Mouse (Mus musculus) CD4-positive, CD25-positive, alpha-beta regulatory T cell, adult 4 months (primary cell): Measurements from ENCODE around the gene Ogg1. TPM values are rescaled to one million over a fixed set of nuclear protein-coding genes. Genes with fewer than 3 reads are reported as not detected.
"Not testable (repeated sequence)": the region's sequence is repeated elsewhere in the genome, so short reads cannot be mapped to it uniquely, and the experiment has no call there.

Source experiments
- ATAC-seq: one replicate; pipeline ENCODE4 v1.8.0; 2017
- polyA plus RNA-seq, 2 experiments: library from polyadenylated mRNA; unstranded; fragments of 100-300 nt; shearing (Covaris generic); gene quantifications; one replicate each; pipeline ENCODE4 v1.2.1; 2017

Gene Ogg1
- polyA plus RNA-seq, 2 experiments from 2014 or later = 15.9 to 26.2 TPM

DNA sequence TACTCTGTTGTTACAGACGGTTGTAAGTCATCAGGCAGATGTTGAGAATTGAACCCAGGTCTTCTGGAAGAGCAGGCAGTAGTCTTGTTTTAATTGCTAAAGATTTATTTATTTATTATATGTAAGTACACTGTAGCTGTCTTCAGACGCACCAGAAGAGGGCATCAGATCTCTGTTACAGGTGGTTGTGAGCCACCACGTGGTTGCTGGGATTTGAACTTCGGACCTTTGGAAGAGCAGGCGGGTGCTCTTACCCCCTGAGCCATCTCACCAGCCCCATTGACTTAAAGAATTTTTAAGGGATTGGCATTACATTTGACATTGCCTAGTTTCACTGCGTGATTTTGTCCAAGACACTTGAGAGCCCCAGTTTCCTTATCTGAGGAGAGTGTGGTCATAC, 6.0 kb downstream of the Ogg1 start:
- ATAC-seq = not testable (repeated sequence)

DNA sequence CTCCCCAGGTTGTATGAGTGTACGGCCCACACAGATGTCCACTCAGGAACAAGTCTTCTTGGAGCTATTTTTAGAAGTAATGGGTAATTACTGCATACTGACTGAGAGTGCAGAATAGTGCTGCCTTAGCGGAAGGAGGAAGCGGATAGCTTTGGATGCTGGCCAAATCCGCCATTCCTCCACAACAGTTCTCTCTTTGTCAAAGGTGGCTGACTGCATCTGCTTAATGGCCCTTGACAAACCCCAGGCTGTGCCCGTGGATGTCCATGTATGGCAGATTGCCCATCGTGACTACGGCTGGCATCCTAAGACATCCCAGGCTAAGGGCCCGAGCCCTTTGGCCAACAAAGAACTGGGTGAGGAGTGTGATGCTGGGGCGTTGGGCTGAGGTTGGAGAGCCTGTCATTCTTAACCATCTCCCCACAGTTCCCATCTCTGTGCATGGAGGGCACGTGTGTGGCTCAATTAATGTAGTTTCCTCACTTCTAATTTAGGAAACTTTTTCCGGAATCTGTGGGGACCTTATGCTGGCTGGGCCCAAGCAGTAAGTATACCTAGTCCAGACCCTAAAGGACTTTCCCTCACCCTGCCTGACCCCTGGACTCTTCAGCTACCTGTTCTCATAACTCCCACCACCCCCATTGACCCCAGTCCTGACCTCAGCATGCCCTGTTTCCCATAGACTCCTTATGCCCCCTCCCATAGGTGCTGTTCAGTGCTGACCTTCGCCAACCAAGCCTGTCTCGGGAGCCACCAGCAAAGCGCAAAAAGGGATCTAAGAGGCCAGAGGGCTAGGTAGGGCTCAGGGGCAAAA, 6.6 kb downstream of the Ogg1 start:
- no peak for ATAC-seq

DNA sequence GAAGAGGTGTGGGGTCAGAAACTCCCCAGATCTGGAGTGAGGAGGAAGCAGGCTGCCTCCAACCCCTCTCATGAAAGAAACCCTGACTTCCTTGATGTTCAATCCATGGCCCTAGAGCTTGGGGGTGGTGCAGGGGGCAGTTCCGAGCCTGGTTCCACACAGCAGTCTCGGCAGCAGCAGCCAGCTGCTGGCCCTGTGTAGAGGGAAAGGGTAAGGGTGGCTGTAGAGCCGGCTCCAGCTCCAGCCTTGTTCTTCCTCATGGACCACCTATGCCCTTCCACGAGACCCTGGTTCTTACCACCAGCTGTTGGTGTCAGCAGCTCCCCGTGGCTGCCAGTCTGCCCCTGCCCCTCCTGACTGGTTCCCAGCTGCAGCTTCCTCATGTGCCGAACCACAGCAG, 7.4 kb downstream of the Ogg1 start:
- ATAC-seq = no peak

DNA sequence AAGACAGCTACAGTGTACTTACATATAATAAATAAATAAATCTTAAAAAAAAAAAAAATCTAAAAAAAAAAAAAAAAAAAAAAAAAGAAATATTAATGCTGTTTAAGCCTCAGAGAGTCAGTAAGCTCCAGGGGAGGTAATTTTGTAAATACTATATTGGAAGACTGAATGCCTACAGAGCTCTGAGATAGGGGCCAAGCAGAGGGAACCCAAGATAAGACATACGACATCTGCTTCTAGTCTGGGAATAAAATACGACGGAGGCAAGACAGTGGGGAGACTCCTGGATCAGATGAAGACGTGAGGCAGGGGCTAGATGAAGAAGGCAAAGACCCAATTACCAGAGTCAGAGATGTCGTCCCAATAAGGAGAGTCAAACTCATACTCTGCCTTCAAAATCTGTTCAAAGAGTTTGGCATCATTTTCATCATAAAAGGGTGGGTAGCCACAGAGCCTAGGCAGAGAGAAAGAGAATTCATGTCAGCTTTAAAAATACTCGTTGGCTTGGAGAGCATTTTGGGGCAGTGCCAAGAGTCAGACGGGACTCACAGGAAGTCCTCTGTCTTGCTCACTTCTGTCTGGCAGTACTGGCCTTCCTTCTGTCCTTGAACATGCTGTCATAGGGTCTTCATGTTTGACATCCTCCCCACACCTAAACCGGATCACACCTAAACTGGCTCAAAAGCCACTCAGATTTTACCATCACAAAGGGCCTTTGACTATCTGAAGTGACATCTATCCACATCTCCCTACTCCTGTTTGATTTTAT, 10.3 kb downstream of the Ogg1 start:
- no peak for ATAC-seq

DNA sequence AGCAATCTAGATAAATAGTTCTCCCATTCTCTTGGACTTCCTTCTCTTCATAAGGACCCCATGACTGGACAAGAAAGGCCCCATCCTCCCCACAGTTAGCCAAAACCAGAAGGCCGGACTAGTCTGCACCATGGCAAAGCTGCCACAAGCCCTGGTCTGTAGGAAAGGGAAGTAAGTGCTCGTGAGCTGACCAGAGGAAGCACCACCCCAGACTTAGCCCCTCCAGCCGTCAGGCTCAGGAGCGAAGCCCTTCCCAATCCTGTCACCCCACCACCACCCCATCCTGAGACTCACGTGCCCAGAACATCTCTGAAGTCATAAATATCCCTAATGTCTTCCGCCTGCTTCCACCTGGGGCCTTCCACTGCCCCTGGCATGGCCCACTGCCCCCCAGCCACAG, 14.8 kb downstream of the Ogg1 start:
- no peak for ATAC-seq

DNA sequence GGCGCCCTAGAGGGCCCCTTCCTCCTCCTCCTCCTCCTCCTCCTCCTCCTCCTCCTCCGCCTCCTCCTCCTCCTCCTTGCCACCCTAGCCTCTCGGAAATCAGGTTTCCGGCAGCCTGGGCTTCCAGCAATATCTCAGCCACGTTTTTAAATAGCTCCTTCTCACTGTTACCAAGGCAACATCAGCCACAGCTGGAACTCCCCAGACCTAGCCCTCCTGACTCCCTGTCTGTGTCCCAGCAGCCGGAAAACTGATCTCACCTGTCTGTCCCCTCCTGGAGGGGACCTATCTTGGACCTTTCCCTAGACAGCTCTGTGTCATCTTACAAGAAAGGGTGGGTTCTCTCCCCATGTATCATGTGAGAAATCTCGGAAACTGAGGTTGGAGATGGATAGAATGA, 15.5 kb downstream of the Ogg1 start:
- ATAC-seq = no peak

DNA sequence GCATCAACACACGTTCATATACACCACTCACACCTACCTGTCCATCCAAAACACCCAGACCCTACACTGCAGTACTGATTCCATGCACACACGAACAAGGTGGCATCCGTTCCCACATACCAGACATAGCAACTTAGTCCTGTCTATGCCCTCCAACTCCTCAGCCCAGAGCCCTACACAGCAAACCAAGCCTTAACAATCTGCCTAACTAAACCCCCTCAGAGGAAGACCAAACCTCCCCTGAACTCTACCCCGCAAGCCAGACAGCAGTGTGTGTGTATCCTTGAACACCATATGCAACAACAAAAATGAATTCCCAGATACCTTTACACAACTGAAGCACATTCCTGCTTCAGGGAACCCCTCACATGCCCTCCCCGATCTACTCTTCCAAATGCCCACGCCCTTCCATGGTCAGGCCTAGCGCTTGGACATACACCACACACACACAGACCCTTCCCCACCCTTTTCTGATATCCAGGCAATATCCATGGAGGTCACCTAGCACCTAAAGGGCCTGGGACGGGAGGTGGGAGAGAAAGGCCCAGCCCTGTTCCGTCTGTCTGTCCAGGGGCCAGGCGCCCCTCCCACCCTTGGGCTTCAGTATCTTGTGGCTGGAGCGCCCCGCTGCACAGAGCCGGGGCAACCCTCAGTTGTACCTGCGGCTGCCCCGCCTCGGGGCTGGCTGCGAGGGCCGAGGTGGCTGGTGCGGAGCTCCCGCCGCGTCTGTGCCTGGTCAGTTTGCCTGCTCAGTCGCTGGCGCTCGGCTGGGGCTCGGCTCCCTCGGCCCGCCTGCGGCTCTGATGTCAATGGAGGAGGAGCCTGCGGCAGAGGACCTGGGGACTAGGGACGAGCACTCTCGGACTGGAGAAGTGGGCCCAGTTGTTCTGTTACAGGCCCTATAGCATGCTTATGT, 16.7 kb downstream of the Ogg1 start, which contains the start of gene Camk1:
Camk1 (minus strand) TSS at position 808 of the 916 bp plus-strand sequence.
- no peak for ATAC-seq

DNA sequence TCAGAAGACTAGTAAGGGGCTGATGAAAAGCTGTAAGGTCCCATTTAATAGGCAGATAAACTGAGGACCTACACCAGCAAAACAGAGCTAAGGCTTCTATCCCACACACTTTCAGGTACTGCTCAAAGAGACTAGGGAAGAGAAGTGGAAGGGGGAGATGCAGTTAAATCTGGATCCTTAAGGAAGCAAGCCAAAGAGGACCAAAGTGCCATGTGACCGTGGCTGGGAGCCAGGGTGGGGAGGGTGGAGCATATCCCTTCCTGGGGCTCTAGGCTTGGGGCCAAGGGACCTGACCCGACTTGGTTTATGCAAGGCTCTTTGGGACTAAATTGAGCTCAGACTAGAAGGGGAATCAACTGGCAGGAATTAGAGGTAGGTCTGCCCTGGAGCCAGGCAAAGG, 17.5 kb downstream of the Ogg1 start:
- ATAC-seq = no peak

DNA sequence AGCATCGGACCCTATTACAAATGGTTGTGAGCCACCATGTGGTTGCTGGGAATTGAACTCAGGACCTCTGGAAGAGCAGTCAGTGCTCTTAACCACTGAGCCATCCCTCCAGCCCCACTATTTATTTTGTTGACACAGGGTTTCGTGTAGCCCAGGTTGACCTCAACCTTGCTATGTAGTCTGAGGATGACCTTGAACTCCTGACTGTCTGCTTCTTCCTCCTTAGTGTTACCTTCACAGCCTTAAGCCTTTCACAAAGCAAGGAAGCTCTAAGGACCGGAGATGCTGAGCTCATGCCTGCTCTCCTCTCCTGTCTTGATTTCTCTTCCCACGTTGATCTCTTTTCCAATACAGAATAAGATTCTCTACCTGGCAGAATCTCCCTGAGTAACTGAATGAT, 20.1 kb downstream of the Ogg1 start:
- no peak for ATAC-seq

DNA sequence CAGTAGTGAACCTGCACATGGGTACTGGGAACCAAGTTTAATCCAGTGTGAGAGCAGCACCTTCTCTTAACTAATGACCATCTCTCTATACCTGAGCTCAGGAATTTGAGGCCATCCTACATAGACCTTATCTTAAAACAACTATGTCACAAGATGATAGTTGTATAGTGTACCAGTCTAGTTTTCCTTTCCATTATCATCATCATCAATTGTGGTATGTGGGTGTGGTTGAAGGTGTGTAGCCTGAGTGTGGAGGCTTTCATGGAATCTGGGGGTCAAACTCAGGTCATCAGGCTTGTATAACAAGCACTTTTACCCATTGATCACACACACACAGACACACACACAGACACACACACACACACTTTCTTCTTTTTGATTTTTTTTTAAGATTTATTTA, 23.8 kb downstream of the Ogg1 start:
- no peak for ATAC-seq

DNA sequence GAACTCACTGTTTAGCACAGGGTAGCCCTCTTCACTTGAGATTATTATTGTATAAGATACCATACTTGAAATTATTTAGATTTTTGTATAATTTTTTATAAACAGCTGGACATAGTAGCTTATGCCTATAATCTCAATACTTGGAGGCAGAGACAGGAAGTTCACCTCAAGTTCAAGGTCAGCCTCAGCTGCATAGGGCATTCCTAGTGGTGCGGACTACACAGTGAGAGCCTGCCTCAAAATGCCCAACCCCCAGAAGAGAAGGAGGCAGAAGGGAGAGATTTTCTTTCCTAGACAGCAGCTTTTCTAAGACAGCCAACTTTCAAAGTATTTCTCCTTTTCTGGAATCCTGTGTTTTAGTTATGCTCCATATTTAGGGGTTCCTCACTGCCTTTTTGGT, 24.4 kb downstream of the Ogg1 start:
- ATAC-seq = no peak

DNA sequence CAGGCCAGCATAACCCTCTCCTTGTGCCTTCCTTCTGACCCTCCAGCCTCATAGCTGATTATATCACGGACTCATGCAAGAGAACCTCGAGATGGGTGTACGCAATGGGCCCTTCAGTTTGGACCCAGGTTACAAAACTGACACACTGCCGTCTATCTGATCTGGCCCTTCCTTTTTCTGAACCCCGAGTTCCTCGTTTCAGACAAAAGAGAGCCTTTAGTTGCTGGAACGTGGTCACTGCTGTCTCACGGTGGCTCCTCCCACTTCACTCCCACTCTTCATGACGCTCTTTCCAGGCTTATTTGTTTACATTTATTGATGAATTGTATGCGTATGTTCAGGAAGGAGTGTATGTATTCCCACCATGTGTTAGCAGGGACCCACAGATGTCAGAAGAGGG, 24.9 kb downstream of the Ogg1 start:
- ATAC-seq = no peak

DNA sequence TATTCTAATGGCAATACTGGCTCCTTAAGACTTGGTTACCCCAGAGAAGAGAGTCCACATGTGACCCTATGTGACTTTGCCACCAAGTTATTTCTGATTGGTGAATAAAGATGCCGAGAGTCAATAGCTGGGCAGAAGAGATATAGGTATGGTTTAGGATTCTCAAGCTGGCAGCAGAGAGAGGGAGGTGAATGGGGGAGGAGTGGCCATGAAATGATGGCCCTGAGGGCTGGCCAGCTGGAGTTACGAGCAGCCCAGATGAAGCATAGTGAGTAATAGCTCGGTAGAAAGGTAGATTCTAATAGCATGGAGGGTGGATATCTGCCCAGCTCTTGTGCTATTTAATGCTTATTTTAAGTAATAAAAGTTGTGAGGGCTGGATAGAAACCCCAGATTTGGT, 26.0 kb downstream of the Ogg1 start:
- no peak for ATAC-seq

DNA sequence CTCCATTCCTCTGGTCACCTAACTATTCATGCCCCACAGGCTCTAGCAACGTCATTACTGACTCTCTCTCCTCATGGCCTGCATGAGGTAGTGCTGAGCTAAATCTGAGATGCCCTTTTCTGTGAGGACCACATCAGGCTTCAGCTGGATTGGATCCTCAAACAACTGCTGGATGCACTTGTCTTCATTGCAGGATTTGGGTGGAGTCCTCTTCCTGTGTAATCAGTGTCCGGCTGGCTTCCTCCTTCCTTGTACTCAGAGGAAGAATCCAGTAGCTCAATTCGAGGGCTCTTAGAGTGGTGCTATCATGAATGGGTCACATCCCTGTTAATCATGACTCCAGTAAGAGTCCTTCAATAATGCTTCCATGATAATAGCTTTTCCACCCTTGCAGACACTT, 26.9 kb downstream of the Ogg1 start:
- ATAC-seq = no peak

DNA sequence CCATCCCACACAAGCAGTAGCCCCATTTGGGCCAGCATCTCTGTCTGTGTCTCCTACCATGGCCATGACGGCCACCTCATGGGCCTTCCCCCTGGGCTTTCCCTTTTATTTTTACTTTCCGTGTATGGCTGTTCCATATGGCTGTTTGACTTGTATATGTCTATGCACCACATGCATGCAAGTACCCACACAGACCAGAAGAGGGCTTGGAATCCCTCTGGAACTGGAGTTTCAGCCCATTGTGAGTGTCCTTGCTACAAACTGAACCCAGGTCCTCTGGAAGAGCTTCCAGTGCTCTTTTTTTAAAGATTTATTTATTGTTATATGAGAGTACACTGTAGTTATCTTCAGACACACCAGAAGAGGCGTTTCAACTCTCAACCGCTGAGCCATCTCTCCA, 34.7 kb downstream of the Ogg1 start:
- no peak for ATAC-seq

DNA sequence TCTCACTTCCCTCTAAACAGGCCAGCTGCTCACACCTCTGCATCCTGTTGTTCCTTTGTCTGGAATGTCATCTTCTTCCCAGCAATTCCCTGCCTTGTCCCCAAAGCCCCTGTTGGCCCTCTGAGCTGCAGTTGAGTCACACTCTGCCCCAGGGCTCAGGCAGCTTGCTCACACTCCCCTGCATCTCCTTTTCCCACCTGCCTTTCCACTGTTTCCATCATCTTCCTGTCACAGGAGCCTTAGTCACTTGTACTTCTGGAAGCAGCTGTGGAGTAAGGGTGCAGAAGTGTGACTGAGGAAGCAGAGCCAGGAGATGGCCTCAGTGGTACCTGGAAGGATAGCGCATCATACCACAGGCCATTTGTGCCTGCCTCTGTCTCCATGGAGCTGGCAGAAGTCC, 35.5 kb downstream of the Ogg1 start:
- no peak for ATAC-seq

DNA sequence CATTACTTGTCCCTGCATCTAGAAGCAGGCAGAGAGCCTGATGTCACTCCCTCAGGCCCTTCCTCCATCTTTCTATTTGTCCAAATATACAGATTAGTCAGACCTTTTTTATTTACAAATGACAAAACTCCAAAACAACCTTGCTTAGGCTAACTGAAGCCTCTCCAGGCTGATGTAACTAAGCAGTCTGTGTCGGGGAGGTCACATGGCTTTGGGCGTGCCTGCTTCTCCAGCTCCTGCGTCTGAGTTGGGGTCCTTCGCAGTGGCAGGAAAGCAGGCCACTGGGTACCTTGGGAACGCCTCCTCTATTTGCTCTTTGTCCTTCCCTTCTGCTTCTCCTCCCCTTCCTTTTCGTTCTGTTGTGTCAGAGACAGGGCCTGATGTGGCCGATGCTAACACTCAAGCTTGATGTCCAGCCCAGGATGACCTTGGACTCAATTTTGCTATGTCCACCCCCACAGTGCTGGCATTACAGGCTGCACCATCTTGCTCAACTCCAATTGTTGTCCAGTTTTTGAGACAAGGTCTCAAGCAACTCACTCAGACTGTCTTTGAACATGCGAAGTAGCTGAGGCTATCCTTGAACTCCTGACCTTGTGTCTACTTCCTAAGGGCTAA, 37.9 kb downstream of the Ogg1 start:
- no peak for ATAC-seq

DNA sequence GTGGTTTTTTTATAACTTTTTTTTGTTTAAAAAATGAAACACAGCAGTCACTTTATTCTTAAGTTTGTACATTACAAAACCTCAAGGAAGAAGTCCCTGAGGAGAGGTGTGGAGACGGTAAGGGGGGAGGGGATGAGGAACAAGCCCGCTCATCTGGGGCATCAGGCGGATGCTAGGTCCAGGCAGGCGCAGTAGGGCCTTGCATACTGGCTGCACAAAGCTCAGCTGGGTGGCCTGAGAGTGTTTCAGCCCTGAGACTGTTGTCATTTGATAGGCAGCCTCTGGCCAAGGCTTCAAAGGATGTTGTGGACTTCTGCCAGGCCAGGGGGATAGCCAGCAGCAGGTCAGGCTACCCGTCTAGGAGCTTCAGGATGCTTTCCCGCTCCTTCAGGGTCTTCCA, 39.9 kb downstream of the Ogg1 start:
- ATAC-seq = no peak

DNA sequence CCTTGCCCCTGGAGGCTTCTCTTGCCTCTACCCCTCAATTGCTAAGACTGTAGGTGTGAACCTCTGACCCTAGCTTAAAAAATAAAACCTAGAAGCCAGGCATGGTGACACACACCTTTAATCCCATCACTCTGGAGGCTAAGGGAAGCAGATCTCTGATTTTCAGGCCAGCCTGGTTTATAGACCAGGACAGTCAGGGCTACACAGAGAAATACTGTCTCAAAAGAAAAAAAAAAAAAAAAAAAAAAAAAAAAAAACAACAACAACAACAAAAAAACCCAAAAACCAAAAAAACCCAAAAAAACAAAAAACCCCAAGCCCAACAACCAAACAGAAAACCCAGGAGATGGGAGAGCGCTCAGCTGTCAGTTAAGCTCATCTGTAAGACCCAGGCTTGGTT, 40.8 kb downstream of the Ogg1 start:
- no peak for ATAC-seq

DNA sequence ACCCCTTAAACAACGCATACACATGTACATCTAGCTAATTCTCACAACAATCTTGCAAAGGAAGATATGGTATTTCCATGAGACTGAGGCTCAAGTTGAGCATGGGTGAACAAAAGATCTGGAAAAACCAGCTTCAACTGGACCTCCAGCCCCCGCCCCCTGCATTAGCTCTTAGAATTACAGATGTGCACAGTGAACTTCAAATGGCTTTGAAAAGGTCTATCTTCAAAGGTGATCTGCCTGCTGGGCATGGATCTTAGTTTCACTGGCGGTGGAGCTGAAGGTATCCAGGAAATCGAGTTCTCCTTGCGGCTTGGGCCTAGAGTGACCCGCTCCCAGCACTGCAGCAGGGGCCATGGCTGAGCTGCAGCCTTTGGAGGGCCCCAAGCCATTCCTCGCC, 41.4 kb downstream of the Ogg1 start:
- no peak for ATAC-seq

DNA sequence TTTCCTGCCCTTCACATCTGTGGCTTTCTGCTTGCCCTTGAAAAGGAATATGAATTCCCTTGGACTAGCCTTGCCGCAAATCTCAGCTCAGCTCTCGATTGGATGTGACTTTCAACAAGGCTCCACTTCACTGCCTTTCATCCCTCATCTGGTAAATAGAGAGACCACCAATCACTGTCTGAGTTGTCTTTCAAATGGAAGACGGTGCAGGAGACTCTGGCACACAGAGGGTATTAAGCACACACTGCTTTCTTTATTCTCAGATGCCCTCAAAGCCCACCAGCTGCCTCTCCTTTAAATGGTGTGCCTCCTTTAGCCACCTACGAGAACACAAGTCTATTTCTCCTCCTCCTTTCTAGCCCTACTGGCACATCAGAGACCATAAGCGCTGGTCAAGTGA, 41.8 kb downstream of the Ogg1 start:
- no peak for ATAC-seq

DNA sequence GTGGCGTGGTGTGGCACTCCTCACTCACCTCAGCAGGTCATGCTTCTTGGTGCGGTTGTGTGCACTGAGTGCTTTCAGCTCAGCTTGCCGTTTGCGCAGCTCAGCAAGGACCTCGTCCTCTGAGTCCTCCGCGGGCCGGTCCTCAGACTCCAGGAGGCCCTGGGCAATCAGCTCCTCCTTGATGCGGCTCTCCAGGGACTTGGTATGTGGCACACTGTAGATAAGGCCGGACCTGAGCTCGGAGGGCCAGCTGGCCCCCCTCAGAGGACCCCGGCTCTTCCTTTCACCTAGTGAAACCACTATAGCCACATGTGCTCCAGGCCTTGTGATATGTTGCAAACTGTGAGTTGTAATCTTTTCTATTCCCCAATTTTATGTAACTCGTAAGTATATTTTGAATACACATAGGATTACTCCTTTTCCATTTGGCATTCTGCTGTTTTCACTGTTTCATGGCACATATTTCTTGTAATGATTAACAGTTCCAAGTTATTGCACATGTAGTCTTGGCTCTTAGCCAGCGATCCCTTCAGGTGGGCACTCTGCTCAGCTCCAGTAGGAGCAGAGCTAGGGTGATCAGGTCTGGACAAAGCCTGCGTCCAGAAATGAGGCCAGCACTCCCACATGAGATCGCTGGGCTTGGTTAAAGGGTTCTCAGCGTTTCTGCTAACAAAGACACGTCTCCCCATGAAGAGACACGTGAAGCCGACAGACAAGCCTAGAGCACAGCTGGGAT, 43.6 kb downstream of the Ogg1 start:
- no peak for ATAC-seq
